Mouse (Mus musculus): ENCODE results near the gene Pnmal2.

- TF ChIP-seq CTCF (IDR thresholded peaks at IDR 0.05) (no peak), EP300 (IDR thresholded peaks at IDR 0.05) (no peak)
Measured at GRCm38 (mm10) chr7:16907842-16908241, 36.6 kb upstream of the Pnmal2 start.
